Mouse (Mus musculus): ENCODE measurements at regions not wholly inside any gene's neighbourhood (a gene's known extent, or its start where the extent isn't known, plus 50 kb on each side); places are given as distances from the start of the nearest gene placed in this dataset.

DNA sequence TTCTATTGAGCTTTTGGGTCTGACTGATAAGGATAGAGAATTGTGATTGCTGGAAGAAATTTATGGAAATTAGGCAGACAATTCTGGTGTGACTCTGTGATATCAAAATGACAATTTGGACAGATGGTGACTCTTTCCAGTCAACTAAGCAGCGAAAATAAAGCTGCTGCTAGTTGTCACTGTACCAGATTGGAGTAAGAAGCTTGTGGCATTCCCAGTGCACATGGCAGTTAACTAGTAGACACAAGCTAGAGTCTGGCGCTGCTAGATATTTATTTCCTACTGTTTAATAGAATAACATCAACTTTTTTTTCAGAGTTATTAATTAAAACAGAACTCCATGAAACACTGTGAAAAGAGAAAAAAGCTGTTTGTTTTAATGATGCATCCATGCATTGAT, 1432.9 kb upstream of the Sel1l start:
- Histone ChIP-seq H3K9me3 (replicated peaks; ENCODE audit: low read length) (no peaks in the 10 kb centered on the region), H3K4me3 (replicated peaks; ENCODE audit: low read depth, low read length) (no peak overlapping the region), H3K4me2 (ENCODE audit: low read length) (no peak overlapping the region), H3K27ac (no peak overlapping the region), H3K36me3 (ENCODE audit: insufficient read depth, low read length) (no peaks in the 10 kb centered on the region), H3K27me3 (ENCODE audit: insufficient read depth, low read length) (no peaks in the 10 kb centered on the region), H3K9ac (ENCODE audit: low read depth, low read length) (no peak overlapping the region), H3K4me1 (replicated peaks; ENCODE audit: insufficient read depth, low read length) (no peaks in the 10 kb centered on the region)
- no peak for TF ChIP-seq CTCF (IDR thresholded peaks at IDR 0.05; ENCODE audit: low read depth)
- WGBS = 75% methylated on average over 2 of the region's 2 CpGs
- ATAC-seq (replicated peaks; ENCODE audit: low FRiP score, low read depth) (no peak), DNase-seq (ENCODE audit: low spot score) (no peak)

DNA sequence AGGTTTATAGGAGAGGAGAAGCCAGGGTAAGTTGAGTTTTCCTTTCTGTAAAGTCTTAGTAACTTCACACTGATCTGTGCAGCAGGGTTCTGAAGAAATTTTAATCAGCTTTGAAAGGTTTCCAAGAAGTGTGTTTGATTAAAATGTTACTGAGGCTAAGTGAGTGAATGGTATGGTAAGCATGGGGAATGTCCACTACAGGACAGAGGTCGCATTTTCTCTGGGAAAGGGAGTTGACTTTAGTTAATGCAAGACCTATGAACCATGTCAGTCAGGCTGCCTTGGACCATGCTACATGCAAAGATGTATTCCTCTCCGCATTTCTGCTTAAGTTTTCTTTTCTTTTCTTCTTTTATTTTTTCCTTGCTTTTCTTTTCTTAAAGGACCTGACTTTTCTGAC, 1424.7 kb upstream of the Sel1l start:
- peak; percentile 83 for ATAC-seq (replicated peaks; ENCODE audit: low FRiP score, low read depth)
- WGBS = 57% methylated on average over 2 of the region's 2 CpGs

DNA sequence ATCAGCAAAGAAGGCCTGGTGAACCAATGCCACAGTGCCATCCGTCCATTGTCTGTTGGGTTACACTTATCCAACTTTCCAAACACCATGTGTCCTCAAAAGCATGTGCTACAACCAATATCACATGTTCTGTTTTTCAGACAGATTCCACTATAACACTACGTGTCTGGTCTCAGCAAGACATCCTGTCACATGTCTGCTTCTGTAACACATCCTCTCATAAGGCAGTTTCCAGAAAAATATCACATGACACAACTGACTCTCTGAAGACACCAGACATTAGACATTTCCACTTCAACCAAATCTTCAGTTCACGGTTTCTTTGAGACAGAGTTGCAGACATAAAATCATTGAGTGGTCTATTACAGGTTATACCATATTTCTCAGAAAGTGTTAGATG, 1381.3 kb upstream of the Sel1l start:
- Histone ChIP-seq H3K4me3 (replicated peaks; ENCODE audit: low read depth, low read length) (no peak overlapping the region), H3K4me1 (replicated peaks; ENCODE audit: insufficient read depth, low read length) (no peaks in the 10 kb centered on the region), H3K9ac (ENCODE audit: low read depth, low read length) (no peak overlapping the region), H3K36me3 (ENCODE audit: insufficient read depth, low read length) (no peaks in the 10 kb centered on the region), H3K27ac (no peak overlapping the region), H3K27me3 (ENCODE audit: insufficient read depth, low read length) (no peaks in the 10 kb centered on the region), H3K9me3 (replicated peaks; ENCODE audit: low read length) (no peaks in the 10 kb centered on the region), H3K4me2 (ENCODE audit: low read length) (no peak overlapping the region)
- TF ChIP-seq CTCF (IDR thresholded peaks at IDR 0.05; ENCODE audit: low read depth) = no peak
- no peak for ATAC-seq (replicated peaks; ENCODE audit: low FRiP score, low read depth)
- 81% methylated on average over 3 of the region's 3 CpGs for WGBS
- no peak for DNase-seq (ENCODE audit: low spot score)

More for the DNA sequence above, 1424.7 kb upstream of the Sel1l start:
- H3K27ac ChIP-seq = no peak overlapping the region
- H3K36me3 ChIP-seq (ENCODE audit: insufficient read depth, low read length) = no peaks in the 10 kb centered on the region
- no peak overlapping the region for H3K9ac ChIP-seq (ENCODE audit: low read depth, low read length)
- H3K27me3 ChIP-seq (ENCODE audit: insufficient read depth, low read length) = no peaks in the 10 kb centered on the region
- no peak for TF ChIP-seq CTCF (IDR thresholded peaks at IDR 0.05; ENCODE audit: low read depth)
- no peaks in the 10 kb centered on the region for H3K4me1 ChIP-seq (replicated peaks; ENCODE audit: insufficient read depth, low read length)
- H3K4me3 ChIP-seq (replicated peaks; ENCODE audit: low read depth, low read length) = no peak overlapping the region
- H3K4me2 ChIP-seq (ENCODE audit: low read length) = no peak overlapping the region
- DNase-seq (ENCODE audit: low spot score) = peak; percentile 34
- H3K9me3 ChIP-seq (replicated peaks; ENCODE audit: low read length) = no peaks in the 10 kb centered on the region

DNA sequence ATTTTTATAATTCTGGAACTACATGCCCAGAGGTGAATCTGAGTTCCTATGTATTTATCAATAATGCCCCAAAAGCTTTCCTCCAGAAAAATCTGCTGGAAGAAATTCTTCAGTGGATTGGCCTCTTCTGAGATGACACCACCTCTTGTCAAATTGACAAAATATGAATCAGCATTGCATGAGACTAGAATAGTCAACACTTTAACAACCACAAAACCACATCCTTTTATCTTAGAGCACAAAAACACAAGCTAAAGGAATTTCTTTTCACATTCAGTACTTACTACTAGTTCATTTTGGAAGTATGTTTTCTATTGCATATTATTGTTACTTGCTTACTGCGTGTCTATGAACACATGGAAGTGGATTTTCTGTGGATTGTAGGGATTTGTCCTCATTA, 1377.9 kb upstream of the Sel1l start:
- ATAC-seq (replicated peaks; ENCODE audit: low FRiP score, low read depth) (no peak), DNase-seq (ENCODE audit: low spot score) (no peak)
- H3K4me2 ChIP-seq (ENCODE audit: low read length) = no peak overlapping the region
- H3K27me3 ChIP-seq (ENCODE audit: insufficient read depth, low read length) = no peaks in the 10 kb centered on the region
- no peak overlapping the region for H3K4me3 ChIP-seq (replicated peaks; ENCODE audit: low read depth, low read length)
- no peak for TF ChIP-seq CTCF (IDR thresholded peaks at IDR 0.05; ENCODE audit: low read depth)
- no peak overlapping the region for H3K27ac ChIP-seq
- no peaks in the 10 kb centered on the region for H3K4me1 ChIP-seq (replicated peaks; ENCODE audit: insufficient read depth, low read length)
- H3K36me3 ChIP-seq (ENCODE audit: insufficient read depth, low read length) = no peaks in the 10 kb centered on the region
- H3K9me3 ChIP-seq (replicated peaks; ENCODE audit: low read length) = no peaks in the 10 kb centered on the region
- no peak overlapping the region for H3K9ac ChIP-seq (ENCODE audit: low read depth, low read length)
- 91% methylated on average over 1 of the region's 1 CpGs for WGBS

DNA sequence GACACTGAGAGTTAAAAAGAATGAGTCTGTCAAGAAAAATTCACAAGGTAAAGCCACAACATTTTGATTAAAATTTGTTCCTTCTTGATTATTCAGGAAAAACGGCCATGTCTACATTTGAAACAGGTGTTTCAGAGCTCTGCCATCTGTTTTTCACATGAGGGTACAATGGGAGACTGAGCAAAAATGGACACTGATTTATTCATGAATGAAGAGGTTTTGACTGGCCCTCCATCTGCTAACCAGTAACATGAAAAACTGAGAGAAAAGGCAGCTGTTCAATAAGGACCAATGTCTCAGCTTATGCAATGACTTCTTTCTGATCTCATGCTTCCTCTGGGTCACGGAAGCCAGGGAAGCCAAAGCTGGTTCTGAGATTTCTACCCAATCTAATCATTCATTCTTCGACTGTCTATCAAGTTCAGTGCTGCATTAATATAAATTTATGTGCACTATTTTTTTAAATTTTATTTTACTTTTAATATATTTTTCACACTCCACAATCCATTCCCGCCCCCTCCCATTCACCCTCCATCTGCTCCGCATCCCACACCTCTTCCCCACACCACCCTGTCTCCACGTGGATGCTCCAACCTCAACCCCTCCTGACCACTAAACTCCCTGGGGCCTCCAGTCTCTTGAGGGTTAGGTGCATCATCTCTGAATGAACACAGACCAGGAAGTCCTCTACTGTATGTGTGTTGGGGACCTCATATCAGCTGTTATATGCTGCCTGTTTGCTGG, 1372.4 kb upstream of the Sel1l start:
- DNase-seq (ENCODE audit: low spot score) (no peak), ATAC-seq (replicated peaks; ENCODE audit: low FRiP score, low read depth) (no peak)
- Histone ChIP-seq H3K4me3 (replicated peaks; ENCODE audit: low read depth, low read length) (no peak overlapping the region), H3K4me1 (replicated peaks; ENCODE audit: insufficient read depth, low read length) (no peaks in the 10 kb centered on the region), H3K4me2 (ENCODE audit: low read length) (no peak overlapping the region), H3K27me3 (ENCODE audit: insufficient read depth, low read length) (no peaks in the 10 kb centered on the region), H3K9me3 (replicated peaks; ENCODE audit: low read length) (no peaks in the 10 kb centered on the region), H3K9ac (ENCODE audit: low read depth, low read length) (no peak overlapping the region), H3K27ac (no peak overlapping the region), H3K36me3 (ENCODE audit: insufficient read depth, low read length) (no peaks in the 10 kb centered on the region)
- no peak for TF ChIP-seq CTCF (IDR thresholded peaks at IDR 0.05; ENCODE audit: low read depth)
- WGBS = 78% methylated on average over 6 of the region's 6 CpGs

DNA sequence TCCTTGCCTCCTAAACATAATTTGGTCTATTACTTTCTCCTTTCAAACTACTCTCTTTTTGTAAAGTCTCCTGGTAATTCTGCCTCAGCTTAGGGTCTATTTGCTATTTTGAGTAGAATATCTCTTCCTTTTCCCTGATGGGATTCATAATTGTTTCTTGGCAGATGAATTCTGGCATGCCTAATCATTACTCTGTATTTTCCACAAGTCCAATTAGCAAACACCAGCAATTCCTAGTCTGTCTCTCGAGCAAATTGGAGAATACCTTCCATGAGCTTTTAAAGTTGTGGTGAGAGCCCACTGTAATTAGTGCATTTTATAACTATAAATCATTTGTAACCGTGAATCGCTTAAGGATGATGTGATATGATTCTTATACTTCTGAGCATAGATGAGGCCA, 1358.6 kb upstream of the Sel1l start:
- DNase-seq (ENCODE audit: low spot score) (no peak), ATAC-seq (replicated peaks; ENCODE audit: low FRiP score, low read depth) (no peak)
- no peaks in the 10 kb centered on the region for H3K4me1 ChIP-seq (replicated peaks; ENCODE audit: insufficient read depth, low read length)
- H3K9me3 ChIP-seq (replicated peaks; ENCODE audit: low read length) = no peaks in the 10 kb centered on the region
- H3K36me3 ChIP-seq (ENCODE audit: insufficient read depth, low read length) = no peaks in the 10 kb centered on the region
- H3K27ac ChIP-seq = no peak overlapping the region
- no peak overlapping the region for H3K4me2 ChIP-seq (ENCODE audit: low read length)
- H3K4me3 ChIP-seq (replicated peaks; ENCODE audit: low read depth, low read length) = no peak overlapping the region
- WGBS = 89% methylated on average over 3 of the region's 3 CpGs
- no peak overlapping the region for H3K9ac ChIP-seq (ENCODE audit: low read depth, low read length)
- TF ChIP-seq CTCF (IDR thresholded peaks at IDR 0.05; ENCODE audit: low read depth) = no peak
- H3K27me3 ChIP-seq (ENCODE audit: insufficient read depth, low read length) = no peaks in the 10 kb centered on the region

DNA sequence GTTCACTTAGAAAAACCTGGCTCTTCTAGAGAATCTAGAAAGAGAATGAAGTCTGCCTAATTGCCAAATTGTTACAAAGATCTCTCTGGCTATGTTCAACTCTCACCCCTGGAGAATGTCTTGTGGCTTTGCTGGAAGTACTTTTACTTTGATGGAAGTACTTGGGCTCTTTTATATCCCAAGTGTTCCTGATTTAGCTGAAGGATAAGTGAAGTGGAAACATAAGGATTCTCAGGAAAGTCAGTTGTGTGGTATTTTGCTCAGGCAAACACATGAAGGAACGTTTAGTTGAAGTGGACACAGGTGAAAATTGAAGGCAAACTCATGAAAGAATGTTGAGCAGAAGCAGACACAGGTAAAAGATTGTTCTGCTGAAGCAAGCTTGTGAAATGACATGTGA, 1340.0 kb upstream of the Sel1l start:
- DNase-seq (ENCODE audit: low spot score) (no peak), ATAC-seq (replicated peaks; ENCODE audit: low FRiP score, low read depth) (no peak)
- Histone ChIP-seq H3K4me1 (replicated peaks; ENCODE audit: insufficient read depth, low read length) (no peaks in the 10 kb centered on the region), H3K27me3 (ENCODE audit: insufficient read depth, low read length) (no peaks in the 10 kb centered on the region), H3K9ac (ENCODE audit: low read depth, low read length) (no peak overlapping the region), H3K36me3 (ENCODE audit: insufficient read depth, low read length) (no peaks in the 10 kb centered on the region), H3K27ac (no peak overlapping the region), H3K9me3 (replicated peaks; ENCODE audit: low read length) (no peaks in the 10 kb centered on the region), H3K4me3 (replicated peaks; ENCODE audit: low read depth, low read length) (no peak overlapping the region), H3K4me2 (ENCODE audit: low read length) (no peak overlapping the region)
- 86% methylated on average over 1 of the region's 1 CpGs for WGBS
- TF ChIP-seq CTCF (IDR thresholded peaks at IDR 0.05; ENCODE audit: low read depth) = no peak

Measured in kidney, postnatal 0 days (tissue).